Mouse (Mus musculus): ENCODE results near the gene Klf6. TPM values are rescaled to one million over a fixed set of nuclear protein-coding genes. Genes with fewer than 3 reads are reported as not detected.

Gene Klf6
- total RNA-seq, 2 experiments from 2014 or later, result 36.4 to 37.2 TPM

GRCm38 (mm10) chr13:5897176-5897959 lies 36.1 kb downstream of the Klf6 start:
- no peak for DNase-seq (ENCODE audit: low spot score in 2 of 2)

GRCm38 (mm10) chr13:5899021-5899420 lies 37.7 kb downstream of the Klf6 start:
- no peak for DNase-seq (ENCODE audit: low spot score in 2 of 2)

- no peak for DNase-seq (ENCODE audit: low spot score in 2 of 2)
Observed at GRCm38 (mm10) chr13:5899641-5900040, 38.4 kb downstream of the Klf6 start.

- DNase-seq (ENCODE audit: low spot score in 2 of 2), result no peak
Observed at GRCm38 (mm10) chr13:5913201-5913600, 51.9 kb downstream of the Klf6 start.

- no peak for DNase-seq (ENCODE audit: low spot score in 2 of 2)
Observed at GRCm38 (mm10) chr13:5917360-5917759, 56.1 kb downstream of the Klf6 start.

- no peak for DNase-seq (ENCODE audit: low spot score in 2 of 2)
Observed at GRCm38 (mm10) chr13:5919966-5920365, 58.7 kb downstream of the Klf6 start.

Small RNA genes lying within 50 kb of the gene (microRNA-seq; reads per million reads assigned to microRNA genes)
- not detected for gene Gm26043
